Mouse (Mus musculus) R1 (cell line): ENCODE results near the gene Gm49380.

Source experiments
- DNase-seq: peaks from one replicate; pipeline ENCODE4 v3.0.0-alpha.2; 2018; ENCODE audit warnings: low read depth, low spot score

Gene Gm49380

GRCm38 (mm10) chr9:44113105-44113789 lies at the start of gene Gm49380, which contains the start of gene Rnf26:
Gene Gm49380 (minus strand): TSS chr9:44113500.
Gene Rnf26 (minus strand): TSS chr9:44113517.
- DNase-seq = peak; percentile 99

GRCm38 (mm10) chr9:44159886-44160285 lies 46.6 kb upstream of the Gm49380 start:
- DNase-seq = no peak

- DNase-seq = peak; percentile 70
These were observed 34.0 kb upstream of the Gm49380 start for GRCm38 (mm10) chr9:44147290-44147689.

- no peak for DNase-seq
These were observed 31.4 kb upstream of the Gm49380 start for GRCm38 (mm10) chr9:44144718-44145060.

- peak; percentile 79 for DNase-seq
These were observed 30.9 kb upstream of the Gm49380 start for GRCm38 (mm10) chr9:44144023-44144717.

- peak; percentile 38 for DNase-seq
These were observed 30.1 kb upstream of the Gm49380 start for GRCm38 (mm10) chr9:44143421-44143820.

- no peak for DNase-seq
These were observed 28.7 kb upstream of the Gm49380 start for GRCm38 (mm10) chr9:44141951-44142350.

- no peak for DNase-seq
These were observed 24.5 kb upstream of the Gm49380 start for GRCm38 (mm10) chr9:44137846-44138245.

GRCm38 (mm10) chr9:44135731-44136411 lies 22.6 kb upstream of the Gm49380 start:
- no peak for DNase-seq

GRCm38 (mm10) chr9:44134851-44135730 lies 21.8 kb upstream of the Gm49380 start:
- peak; percentile 38 for DNase-seq

- DNase-seq = peak; percentile 50
These were observed 21.0 kb upstream of the Gm49380 start, which contains the start of gene Mcam for GRCm38 (mm10) chr9:44134101-44134850. Gene Mcam (plus strand): TSS chr9:44134469.

GRCm38 (mm10) chr9:44133287-44133686 lies 20.0 kb upstream of the Gm49380 start:
- no peak for DNase-seq

- no peak for DNase-seq
These were observed 18.9 kb upstream of the Gm49380 start for GRCm38 (mm10) chr9:44132200-44132599.

GRCm38 (mm10) chr9:44131276-44131590 lies 17.9 kb upstream of the Gm49380 start:
- no peak for DNase-seq

GRCm38 (mm10) chr9:44130581-44131275 lies 17.4 kb upstream of the Gm49380 start:
- DNase-seq = peak; percentile 83

GRCm38 (mm10) chr9:44130034-44130433 lies 16.7 kb upstream of the Gm49380 start:
- DNase-seq = peak; percentile 88

- peak; percentile 59 for DNase-seq
These were observed 16.3 kb upstream of the Gm49380 start for GRCm38 (mm10) chr9:44129633-44130032.

GRCm38 (mm10) chr9:44127351-44127801 lies 14.1 kb upstream of the Gm49380 start:
- DNase-seq = peak; percentile 92

- no peak for DNase-seq
These were observed 13.4 kb upstream of the Gm49380 start for GRCm38 (mm10) chr9:44126746-44127145.
